Mouse (Mus musculus) heart, postnatal 0 days (tissue): ENCODE measurements around the gene Irgc1.

Experiments
- CTCF ChIP-seq: IDR thresholded peaks from 2 replicates; pipeline ENCODE4 v1.5.1; 2016; ENCODE audit warnings: antibody characterized with exemption, control low read depth, low read depth
- EP300 ChIP-seq: IDR thresholded peaks from 2 replicates; pipeline ENCODE4 v1.6.1; 2016; ENCODE audit warnings: antibody characterized with exemption, low read depth

DNA sequence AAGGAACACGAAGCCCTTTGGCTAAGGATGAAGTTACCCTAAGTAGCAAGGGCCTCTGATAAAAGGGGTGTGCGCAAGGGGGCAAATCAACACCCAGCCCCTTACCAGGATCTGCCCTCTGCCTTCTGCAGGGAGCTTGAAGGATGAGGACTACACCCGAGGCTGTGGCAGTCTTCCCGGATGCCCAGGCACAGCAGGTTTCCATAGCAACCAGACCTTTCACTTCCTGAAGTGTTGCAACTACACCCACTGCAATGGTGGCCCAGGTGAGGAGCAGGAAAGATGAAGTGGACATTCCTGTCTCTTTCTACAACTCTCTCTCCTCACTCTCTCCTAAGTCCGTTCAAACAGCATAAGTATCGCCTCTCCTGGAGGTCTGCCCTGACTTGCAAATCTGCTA lies 20.3 kb upstream of the Irgc1 start:
- TF ChIP-seq CTCF (no peak), EP300 (no peak)
